Mouse (Mus musculus): ENCODE data around the gene Cacng7. TPM values are rescaled to one million over a fixed set of nuclear protein-coding genes. Genes with fewer than 3 reads are reported as not detected.
A peak's percentile ranks its signal among the peaks of the same experiment; 100 is the strongest.

Cacng7 gene
- polyA plus RNA-seq, 1 experiment from 2014 or later, result 4.9 TPM

GRCm38 (mm10) chr7:3347366-3348287, 14.9 kb downstream of the Cacng7 start:
- no peak for DNase-seq (ENCODE audit: low spot score)
- Histone ChIP-seq H3K27ac (ENCODE audit: low read depth, low read length) (no peak overlapping the region), H3K9me3 (ENCODE audit: control insufficient read depth, low read length) (no peaks in the 10 kb centered on the region), H3K36me3 (ENCODE audit: control insufficient read depth, insufficient read depth, low read length) (peaks cover 7% of the 10 kb centered on the region; the same call in 1 of the 2 replicates), H3K9ac (ENCODE audit: low read length) (no peak overlapping the region), H3K4me1 (replicated peaks; ENCODE audit: control insufficient read depth, insufficient read depth, low read length) (no peaks in the 10 kb centered on the region), H3K4me2 (ENCODE audit: low read depth, low read length, severe bottlenecking) (no peak overlapping the region), H3K4me3 (ENCODE audit: low read depth, low read length) (no peak overlapping the region), H3K27me3 (ENCODE audit: control insufficient read depth, insufficient read depth, low read length) (no peaks in the 10 kb centered on the region)
- WGBS, result 27% methylated on average over 20 of the region's 20 CpGs
- ATAC-seq (replicated peaks; ENCODE audit: low FRiP score), result no peak

GRCm38 (mm10) chr7:3348326-3348725, 15.6 kb downstream of the Cacng7 start:
- Histone ChIP-seq H3K27me3 (ENCODE audit: control insufficient read depth, insufficient read depth, low read length) (no peaks in the 10 kb centered on the region), H3K9me3 (ENCODE audit: control insufficient read depth, low read length) (no peaks in the 10 kb centered on the region), H3K27ac (ENCODE audit: low read depth, low read length) (no peak overlapping the region), H3K4me1 (replicated peaks; ENCODE audit: control insufficient read depth, insufficient read depth, low read length) (no peaks in the 10 kb centered on the region), H3K4me2 (ENCODE audit: low read depth, low read length, severe bottlenecking) (no peak overlapping the region), H3K9ac (ENCODE audit: low read length) (no peak overlapping the region), H3K36me3 (ENCODE audit: control insufficient read depth, insufficient read depth, low read length) (peaks cover 4% of the 10 kb centered on the region; the same call in 1 of the 2 replicates), H3K4me3 (ENCODE audit: low read depth, low read length) (no peak overlapping the region)
- DNase-seq (ENCODE audit: low spot score) (no peak), ATAC-seq (replicated peaks; ENCODE audit: low FRiP score) (no peak)
- WGBS, result 58% methylated on average over 5 of the region's 5 CpGs

- ATAC-seq (replicated peaks; ENCODE audit: low FRiP score) (no peak), DNase-seq (ENCODE audit: low spot score) (no peak)
- H3K27ac ChIP-seq (ENCODE audit: low read depth, low read length), result no peak overlapping the region
- no peaks in the 10 kb centered on the region for H3K4me1 ChIP-seq (replicated peaks; ENCODE audit: control insufficient read depth, insufficient read depth, low read length)
- H3K9me3 ChIP-seq (ENCODE audit: control insufficient read depth, low read length), result no peaks in the 10 kb centered on the region
- H3K9ac ChIP-seq (ENCODE audit: low read length), result no peak overlapping the region
- peaks cover 3% of the 10 kb centered on the region; the same call in 1 of the 2 replicates for H3K36me3 ChIP-seq (ENCODE audit: control insufficient read depth, insufficient read depth, low read length)
- WGBS, result 93% methylated on average over 9 of the region's 9 CpGs
- no peaks in the 10 kb centered on the region for H3K27me3 ChIP-seq (ENCODE audit: control insufficient read depth, insufficient read depth, low read length)
- H3K4me3 ChIP-seq (ENCODE audit: low read depth, low read length), result no peak overlapping the region
- H3K4me2 ChIP-seq (ENCODE audit: low read depth, low read length, severe bottlenecking), result no peak overlapping the region
These were observed 17.0 kb downstream of the Cacng7 start for GRCm38 (mm10) chr7:3349775-3350174.

GRCm38 (mm10) chr7:3351536-3351935, 18.8 kb downstream of the Cacng7 start:
- DNase-seq (ENCODE audit: low spot score), result no peak

GRCm38 (mm10) chr7:3354850-3355249, 22.1 kb downstream of the Cacng7 start:
- Histone ChIP-seq H3K4me2 (ENCODE audit: low read depth, low read length, severe bottlenecking) (no peak overlapping the region), H3K27me3 (ENCODE audit: control insufficient read depth, insufficient read depth, low read length) (no peaks in the 10 kb centered on the region), H3K36me3 (ENCODE audit: control insufficient read depth, insufficient read depth, low read length) (peaks cover 5% of the 10 kb centered on the region; the same call in 1 of the 2 replicates), H3K4me1 (replicated peaks; ENCODE audit: control insufficient read depth, insufficient read depth, low read length) (no peaks in the 10 kb centered on the region), H3K9ac (ENCODE audit: low read length) (no peak overlapping the region), H3K4me3 (ENCODE audit: low read depth, low read length) (no peak overlapping the region), H3K27ac (ENCODE audit: low read depth, low read length) (no peak overlapping the region), H3K9me3 (ENCODE audit: control insufficient read depth, low read length) (no peaks in the 10 kb centered on the region)
- ATAC-seq (replicated peaks; ENCODE audit: low FRiP score) (no peak), DNase-seq (ENCODE audit: low spot score) (no peak)
- 97% methylated on average over 6 of the region's 6 CpGs for WGBS

More at GRCm38 (mm10) chr7:3351536-3351935, 18.8 kb downstream of the Cacng7 start:
- H3K9me3 ChIP-seq (ENCODE audit: control insufficient read depth, low read length), result no peaks in the 10 kb centered on the region
- H3K27me3 ChIP-seq (ENCODE audit: control insufficient read depth, insufficient read depth, low read length), result no peaks in the 10 kb centered on the region
- H3K4me2 ChIP-seq (ENCODE audit: low read depth, low read length, severe bottlenecking), result no peak overlapping the region
- H3K36me3 ChIP-seq (ENCODE audit: control insufficient read depth, insufficient read depth, low read length), result peaks cover 3% of the 10 kb centered on the region; the same call in 1 of the 2 replicates
- H3K4me3 ChIP-seq (ENCODE audit: low read depth, low read length), result no peak overlapping the region
- H3K4me1 ChIP-seq (replicated peaks; ENCODE audit: control insufficient read depth, insufficient read depth, low read length), result no peaks in the 10 kb centered on the region
- H3K9ac ChIP-seq (ENCODE audit: low read length), result no peak overlapping the region
- ATAC-seq (replicated peaks; ENCODE audit: low FRiP score), result no peak
- 95% methylated on average over 1 of the region's 1 CpGs for WGBS
- no peak overlapping the region for H3K27ac ChIP-seq (ENCODE audit: low read depth, low read length)

- Histone ChIP-seq H3K4me3 (ENCODE audit: low read depth, low read length) (no peak overlapping the region), H3K27ac (ENCODE audit: low read depth, low read length) (no peak overlapping the region), H3K9me3 (ENCODE audit: control insufficient read depth, low read length) (no peaks in the 10 kb centered on the region), H3K9ac (ENCODE audit: low read length) (no peak overlapping the region), H3K4me1 (replicated peaks; ENCODE audit: control insufficient read depth, insufficient read depth, low read length) (no peaks in the 10 kb centered on the region), H3K36me3 (ENCODE audit: control insufficient read depth, insufficient read depth, low read length) (peaks cover 2% of the 10 kb centered on the region; the same call in 1 of the 2 replicates), H3K4me2 (ENCODE audit: low read depth, low read length, severe bottlenecking) (no peak overlapping the region), H3K27me3 (ENCODE audit: control insufficient read depth, insufficient read depth, low read length) (no peaks in the 10 kb centered on the region; the same call in 1 of the 2 replicates)
- ATAC-seq (replicated peaks; ENCODE audit: low FRiP score) (no peak), DNase-seq (ENCODE audit: low spot score) (no peak)
- WGBS, result 96% methylated on average over 1 of the region's 1 CpGs
These were observed 27.9 kb downstream of the Cacng7 start for GRCm38 (mm10) chr7:3360678-3361077.

GRCm38 (mm10) chr7:3365547-3366279, 33.0 kb downstream of the Cacng7 start:
- H3K36me3 ChIP-seq (ENCODE audit: control insufficient read depth, insufficient read depth, low read length), result no peaks in the 10 kb centered on the region
- ATAC-seq (replicated peaks; ENCODE audit: low FRiP score), result no peak
- 41% methylated on average over 11 of the region's 11 CpGs for WGBS

GRCm38 (mm10) chr7:3366705-3367516, 34.2 kb downstream of the Cacng7 start:
- Histone ChIP-seq H3K4me2 (ENCODE audit: low read depth, low read length, severe bottlenecking) (no peak overlapping the region), H3K4me3 (ENCODE audit: low read depth, low read length) (no peak overlapping the region), H3K36me3 (ENCODE audit: control insufficient read depth, insufficient read depth, low read length) (no peaks in the 10 kb centered on the region), H3K4me1 (replicated peaks; ENCODE audit: control insufficient read depth, insufficient read depth, low read length) (peaks cover 3% of the 10 kb centered on the region; the same call in 1 of the 2 replicates), H3K27ac (ENCODE audit: low read depth, low read length) (no peak overlapping the region), H3K9me3 (ENCODE audit: control insufficient read depth, low read length) (no peaks in the 10 kb centered on the region), H3K27me3 (ENCODE audit: control insufficient read depth, insufficient read depth, low read length) (peaks cover 5% of the 10 kb centered on the region; the same call in 1 of the 2 replicates), H3K9ac (ENCODE audit: low read length) (no peak overlapping the region)
- ATAC-seq (replicated peaks; ENCODE audit: low FRiP score) (no peak), DNase-seq (ENCODE audit: low spot score) (peak; percentile 55)
- 14% methylated on average over 42 of the region's 42 CpGs for whole genome bisulfite sequencing

More at GRCm38 (mm10) chr7:3365547-3366279, 33.0 kb downstream of the Cacng7 start:
- Histone ChIP-seq H3K4me3 (ENCODE audit: low read depth, low read length) (no peak overlapping the region), H3K9ac (ENCODE audit: low read length) (no peak overlapping the region), H3K4me2 (ENCODE audit: low read depth, low read length, severe bottlenecking) (no peak overlapping the region), H3K27me3 (ENCODE audit: control insufficient read depth, insufficient read depth, low read length) (peaks cover 5% of the 10 kb centered on the region; the same call in 1 of the 2 replicates), H3K27ac (ENCODE audit: low read depth, low read length) (no peak overlapping the region), H3K9me3 (ENCODE audit: control insufficient read depth, low read length) (no peaks in the 10 kb centered on the region), H3K4me1 (replicated peaks; ENCODE audit: control insufficient read depth, insufficient read depth, low read length) (peaks cover 3% of the 10 kb centered on the region; the same call in 1 of the 2 replicates)
- no peak for DNase-seq (ENCODE audit: low spot score)
